Mouse (Mus musculus): ENCODE results near the gene Zbtb16. TPM values are rescaled to one million over a fixed set of nuclear protein-coding genes. Genes with fewer than 3 reads are reported as not detected.

Gene Zbtb16
- polyA plus RNA-seq (2012; rRNA removed), result 1.2 and 3.1 TPM in 2 replicates

DNA sequence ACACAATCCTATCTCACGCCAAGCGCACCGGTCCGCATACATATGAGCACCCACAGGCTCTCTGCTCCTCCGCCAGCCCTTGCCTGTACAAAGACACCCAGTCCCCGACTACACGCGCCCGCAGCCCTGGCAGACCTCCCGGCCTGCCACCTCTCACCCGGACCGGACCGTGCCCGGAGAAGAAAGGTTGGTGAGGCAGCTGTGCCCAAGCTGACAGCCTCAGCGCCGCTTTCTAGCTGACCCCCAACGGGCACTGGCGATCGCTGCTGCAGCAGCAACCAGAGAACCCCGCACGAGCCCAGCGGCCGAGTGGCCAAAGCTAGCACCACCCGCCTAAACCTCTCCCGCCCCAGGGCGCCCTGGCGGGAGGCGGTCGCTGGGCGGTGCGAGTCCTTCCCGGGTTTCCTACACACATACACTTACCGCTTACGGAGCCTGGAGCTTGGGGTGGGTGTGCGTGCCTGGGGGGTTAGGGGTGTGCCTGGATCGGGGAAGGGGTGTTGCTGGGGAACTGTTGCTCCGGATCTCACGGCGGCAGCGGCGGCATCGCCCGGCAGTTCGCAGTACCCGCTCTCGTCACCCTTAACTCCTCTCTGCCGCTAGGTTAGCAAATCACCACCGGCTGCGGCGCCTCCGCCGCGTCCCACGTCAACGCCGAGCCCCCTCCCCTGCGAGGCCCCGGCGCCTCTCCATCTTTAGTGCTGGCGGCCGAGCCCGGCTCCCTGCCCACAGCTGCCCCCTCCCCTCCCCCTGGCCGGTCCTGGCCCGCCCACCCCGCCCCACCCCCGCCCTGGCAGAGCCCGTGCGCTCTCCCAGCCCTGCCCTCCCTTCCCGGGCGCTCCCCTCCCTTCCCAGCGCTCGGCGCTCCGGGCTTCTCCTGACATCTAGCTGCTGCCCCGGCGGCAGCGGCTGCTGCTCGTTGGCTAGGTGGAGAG is at the start of gene Zbtb16:
TSS of gene Zbtb16 (minus strand) at position 592 of the 935 bp plus-strand sequence.
- no peak for DNase-seq (ENCODE audit: low read depth, low spot score)
- WGBS, result 1% methylated on average over 74 of the region's 78 CpGs

DNA sequence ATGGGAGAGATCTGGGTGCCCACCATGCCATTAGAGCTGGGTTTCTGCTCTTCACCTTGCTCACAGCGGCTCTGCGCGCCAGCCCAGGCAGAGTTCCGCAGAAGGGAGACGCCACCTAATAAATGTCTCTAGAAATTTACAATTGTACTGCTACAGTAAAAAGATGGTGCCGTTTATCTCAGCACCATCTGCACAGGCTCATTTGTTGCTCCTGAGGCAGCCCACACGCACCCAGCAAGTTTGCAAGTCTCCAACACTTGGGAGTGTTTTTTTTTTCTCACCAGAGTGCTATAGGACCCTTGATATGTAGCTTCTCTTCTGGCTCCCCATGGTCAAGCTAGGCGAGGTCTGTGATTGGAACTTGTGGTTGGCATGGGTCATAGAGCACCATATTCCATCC is 36.9 kb upstream of the Zbtb16 start:
- no peak for DNase-seq (ENCODE audit: low read depth, low spot score)
- 65% methylated on average over 8 of the region's 8 CpGs for WGBS

- 61% methylated on average over 12 of the region's 12 CpGs for WGBS
- no peak for DNase-seq (ENCODE audit: low read depth, low spot score)
Measured at GRCm38 (mm10) chr9:48866523-48867121, 30.6 kb upstream of the Zbtb16 start.

- 29% methylated on average over 9 of the region's 9 CpGs for WGBS
- DNase-seq (ENCODE audit: low read depth, low spot score), result no peak
Measured at GRCm38 (mm10) chr9:48865235-48865634, 29.2 kb upstream of the Zbtb16 start.

DNA sequence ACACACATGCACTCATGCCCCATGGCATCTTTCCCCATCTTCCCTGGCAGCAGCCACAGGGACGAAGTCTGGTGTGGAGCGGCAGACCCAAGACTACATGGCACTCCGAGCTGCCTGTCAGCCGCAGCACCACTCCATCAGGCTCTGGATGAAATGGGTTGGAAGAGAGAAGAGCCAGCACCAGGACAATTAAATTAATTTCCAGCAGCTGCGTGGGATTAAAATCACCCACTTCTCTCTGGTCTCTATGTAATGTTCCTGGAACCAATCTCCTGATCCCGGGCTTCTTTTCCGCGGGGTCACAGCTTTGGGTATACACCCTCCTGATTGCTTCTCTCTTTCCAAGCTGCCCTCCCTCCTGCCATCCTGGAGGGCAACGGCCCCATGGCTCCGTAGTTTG is 25.5 kb upstream of the Zbtb16 start:
- WGBS, result 87% methylated on average over 10 of the region's 10 CpGs

DNA sequence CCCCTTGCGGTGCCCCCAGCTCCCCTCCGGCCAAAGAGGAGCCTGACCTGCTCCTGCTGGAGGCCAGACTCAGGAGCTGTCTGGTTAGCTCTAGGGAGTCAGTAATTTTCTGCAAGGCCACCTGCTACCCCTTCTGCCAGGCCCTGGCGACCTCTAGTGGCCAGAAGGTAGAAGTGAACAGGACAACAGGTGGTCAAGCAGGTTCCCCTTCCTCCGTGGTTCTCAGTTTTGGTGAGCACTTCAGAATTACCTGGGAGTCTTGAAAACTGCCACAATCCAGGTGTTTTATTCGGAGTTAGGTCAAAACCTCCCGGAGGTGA is 24.5 kb upstream of the Zbtb16 start:
- 2% methylated on average over 6 of the region's 6 CpGs for WGBS
- no peak for DNase-seq (ENCODE audit: low read depth, low spot score)

More for the DNA sequence above, 25.5 kb upstream of the Zbtb16 start:
- no peak for DNase-seq (ENCODE audit: low read depth, low spot score)

DNA sequence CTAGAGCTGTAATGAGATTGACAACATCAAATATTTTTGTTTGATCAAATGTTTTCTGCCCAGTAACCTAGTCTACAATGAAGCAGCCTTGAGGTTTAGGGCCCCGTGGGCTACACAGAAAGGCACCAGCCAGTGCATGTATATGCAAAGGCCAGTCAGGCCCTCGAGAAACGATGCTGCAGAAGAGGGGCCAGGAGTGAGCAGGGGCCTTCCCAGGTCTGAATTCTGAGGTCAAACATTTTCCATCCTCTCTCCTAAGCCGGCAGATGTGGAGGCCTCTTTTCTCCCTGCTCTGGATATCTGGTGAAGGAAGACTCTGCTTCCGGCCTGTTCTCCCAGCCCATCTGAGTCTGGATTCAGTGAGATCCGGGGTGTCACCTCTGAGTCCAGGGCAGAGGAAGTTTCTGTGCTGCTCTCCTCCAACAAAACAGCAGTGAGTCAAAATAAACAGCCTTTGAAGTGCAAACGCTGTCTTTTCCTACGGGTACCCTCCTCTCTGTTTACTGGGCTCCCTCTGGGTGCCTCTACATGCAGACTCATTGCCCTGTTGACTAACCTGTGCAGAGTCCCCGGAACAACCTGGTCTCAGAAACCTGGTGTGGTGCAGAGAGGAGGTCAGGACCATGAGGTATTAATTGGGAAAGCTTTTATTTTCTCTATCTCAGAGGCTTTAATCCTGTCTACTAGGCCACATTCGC is 24.0 kb upstream of the Zbtb16 start:
- no peak for DNase-seq (ENCODE audit: low read depth, low spot score)
- 46% methylated on average over 10 of the region's 10 CpGs for WGBS

DNA sequence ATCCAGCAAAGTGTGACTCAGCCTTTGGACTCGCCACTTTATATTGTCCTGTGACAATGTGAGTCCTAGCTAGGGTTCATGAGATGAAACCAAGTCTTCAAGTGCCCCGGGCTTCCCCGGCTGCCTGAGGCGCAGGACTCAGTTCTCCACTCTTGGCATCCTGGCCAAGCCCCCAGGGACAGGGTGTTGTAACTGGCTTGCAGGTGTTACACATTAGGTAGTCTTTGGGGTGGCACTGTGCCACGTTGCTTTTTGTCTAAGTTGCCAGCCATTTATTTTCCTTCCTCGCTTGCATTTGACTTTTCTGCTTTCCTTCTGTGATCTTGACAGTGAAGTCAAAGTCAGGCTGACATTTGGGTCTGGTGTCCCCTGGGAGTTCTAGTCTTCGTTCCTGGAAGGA is 21.9 kb upstream of the Zbtb16 start:
- DNase-seq (ENCODE audit: low read depth, low spot score), result no peak
- WGBS, result 50% methylated on average over 7 of the region's 7 CpGs

- no peak for DNase-seq (ENCODE audit: low read depth, low spot score)
- WGBS, result 79% methylated on average over 4 of the region's 4 CpGs
Measured at GRCm38 (mm10) chr9:48856240-48856639, 20.2 kb upstream of the Zbtb16 start.

DNA sequence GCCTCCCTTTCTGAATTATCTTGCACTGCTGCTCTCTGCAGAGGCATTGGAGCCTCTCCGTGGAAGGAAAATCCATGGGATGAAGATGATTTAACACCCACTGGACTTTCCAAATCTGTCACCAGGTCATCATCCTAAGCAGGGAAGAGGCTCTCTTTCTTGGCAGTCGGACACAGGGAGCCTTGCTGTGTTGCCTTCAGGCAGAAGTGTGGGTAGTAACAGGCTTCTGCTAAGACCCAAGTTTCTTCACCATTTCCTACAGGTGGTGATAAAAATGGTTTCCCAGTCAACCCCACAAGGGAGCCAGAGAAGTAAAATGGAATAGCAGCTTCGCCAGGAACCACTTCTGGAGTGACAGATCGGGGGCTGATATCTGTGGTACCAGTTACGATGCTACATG is 13.5 kb upstream of the Zbtb16 start:
- no peak for DNase-seq (ENCODE audit: low read depth, low spot score)
- WGBS, result 88% methylated on average over 5 of the region's 5 CpGs

GRCm38 (mm10) chr9:48839568-48839967 is 3.5 kb upstream of the Zbtb16 start:
- DNase-seq (ENCODE audit: low read depth, low spot score), result no peak
- WGBS, result 97% methylated on average over 3 of the region's 3 CpGs

- no peak for DNase-seq (ENCODE audit: low read depth, low spot score)
- WGBS, result 43% methylated on average over 4 of the region's 4 CpGs
Measured at GRCm38 (mm10) chr9:48838346-48838745, 2.3 kb upstream of the Zbtb16 start.

DNA sequence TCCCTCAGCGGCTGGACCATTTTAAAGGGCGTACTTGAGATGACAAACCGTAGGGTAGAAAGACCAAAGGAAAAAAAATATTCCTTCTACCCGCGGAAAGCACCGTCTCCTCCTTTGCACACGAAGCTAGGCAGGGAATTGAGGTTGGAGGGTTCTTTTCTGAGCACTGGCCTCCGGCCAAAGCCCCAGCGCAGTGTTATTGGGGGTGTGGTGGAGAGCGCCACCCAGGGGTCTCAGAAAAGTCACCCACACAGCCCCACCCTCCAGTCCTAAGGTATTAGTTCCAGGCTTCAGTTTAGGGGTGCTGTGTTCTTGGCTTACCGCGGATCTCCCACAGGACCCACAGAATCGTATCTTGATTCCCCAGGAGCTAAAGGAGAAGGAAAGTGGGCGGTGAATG is 1.2 kb upstream of the Zbtb16 start:
- 24% methylated on average over 14 of the region's 14 CpGs for WGBS
- no peak for DNase-seq (ENCODE audit: low read depth, low spot score)

DNA sequence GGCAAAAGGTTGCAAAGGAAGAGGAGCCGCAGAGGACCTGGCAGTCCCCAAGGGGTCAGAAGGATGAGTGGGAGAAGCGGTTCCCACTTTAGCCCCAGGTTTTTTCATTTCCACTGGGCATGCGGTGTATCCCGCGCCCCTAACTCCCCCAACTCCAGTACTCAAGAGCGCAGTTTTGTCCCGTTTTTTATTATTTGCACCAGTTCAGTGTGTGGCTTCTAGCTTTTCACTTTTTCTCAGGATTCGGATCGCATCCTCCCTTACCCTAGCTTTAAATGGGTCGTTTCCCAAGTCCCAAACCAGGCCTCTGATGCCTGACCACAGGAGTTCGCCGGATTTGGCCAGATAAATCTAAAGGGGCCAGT is 526 bp upstream of the Zbtb16 start:
- 5% methylated on average over 12 of the region's 12 CpGs for WGBS
- DNase-seq (ENCODE audit: low read depth, low spot score), result no peak

DNA sequence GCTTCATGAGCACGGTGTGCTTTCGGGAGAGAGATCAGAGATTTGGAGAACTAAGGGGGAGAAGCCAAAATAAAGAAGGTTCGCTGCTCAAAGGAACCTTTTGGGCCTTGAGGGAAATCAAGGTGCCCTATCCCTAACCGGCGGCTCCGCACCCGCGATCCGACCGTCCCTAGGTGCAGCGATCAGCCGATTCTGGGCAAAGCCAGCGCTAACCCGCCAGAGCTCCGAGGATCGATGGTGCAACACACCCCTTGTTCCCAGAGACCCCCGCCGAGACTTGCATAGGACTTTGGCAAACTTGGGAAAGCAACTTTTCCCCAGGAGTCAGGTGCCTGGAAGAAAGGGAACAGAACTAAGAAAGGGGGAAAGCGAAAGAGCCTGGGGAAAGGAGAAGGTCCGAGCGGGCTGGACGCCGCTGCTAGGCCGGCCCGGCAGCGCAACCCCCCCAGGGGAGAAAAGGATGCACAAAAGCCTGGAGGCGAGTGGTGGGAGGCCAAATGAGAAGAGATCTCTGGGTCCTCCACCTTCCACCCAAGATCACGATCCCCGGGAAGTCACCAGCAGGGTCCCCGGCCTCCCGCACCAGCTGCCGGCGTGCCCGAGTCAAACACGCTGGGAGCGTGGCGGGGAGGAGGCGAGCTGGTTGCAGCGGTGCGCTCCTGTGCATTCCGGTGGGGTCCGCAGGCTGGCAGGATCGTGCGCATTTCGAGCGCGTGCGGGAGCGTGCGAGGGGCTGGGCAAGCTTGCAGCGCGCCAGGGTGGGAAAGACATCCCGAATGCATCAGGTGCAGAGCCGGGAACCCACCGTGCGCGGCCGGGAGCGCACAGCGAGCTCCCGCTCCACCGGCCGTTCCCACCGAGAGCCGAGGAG is 1.2 kb downstream of the Zbtb16 start:
- DNase-seq (ENCODE audit: low read depth, low spot score), result no peak

GRCm38 (mm10) chr9:48834006-48834405 is 2.0 kb downstream of the Zbtb16 start:
- no peak for DNase-seq (ENCODE audit: low read depth, low spot score)
- 49% methylated on average over 4 of the region's 4 CpGs for WGBS

More for the DNA sequence above, 1.2 kb downstream of the Zbtb16 start:
- 2% methylated on average over 65 of the region's 65 CpGs for WGBS

GRCm38 (mm10) chr9:48833493-48833892 is 2.5 kb downstream of the Zbtb16 start:
- no peak for DNase-seq (ENCODE audit: low read depth, low spot score)
- 97% methylated on average over 11 of the region's 11 CpGs for WGBS

- 93% methylated on average over 20 of the region's 20 CpGs for WGBS
- no peak for DNase-seq (ENCODE audit: low read depth, low spot score)
Measured at GRCm38 (mm10) chr9:48832473-48833100, 3.4 kb downstream of the Zbtb16 start.
